Mouse (Mus musculus) stomach, embryonic 16.5 days (tissue): ENCODE results near the gene Med25. TPM values are rescaled to one million over a fixed set of nuclear protein-coding genes. Genes with fewer than 3 reads are reported as not detected.

Experiments used
- ATAC-seq: fragments of 200-750 bp; cut with Nextera tagmentation; 2 replicates; pipeline ENCODE4 v1.8.0; 2017; ENCODE audit warnings: moderate number of reproducible peaks, moderate TSS enrichment; ENCODE audit not compliant: insufficient read depth, low FRiP score
- H3K27ac ChIP-seq: fragments of 300-500 bp; sonication (generic); 2 replicates; pipeline ENCODE4 v1.5.1; 2014; ENCODE audit warnings: low read length
- H3K27me3 ChIP-seq: fragments of 300-500 bp; sonication (generic); 2 replicates; pipeline ENCODE4 v1.6.1; 2014; ENCODE audit warnings: low read length, control low read depth, mixed read lengths; ENCODE audit not compliant: control insufficient read depth, insufficient read depth
- H3K36me3 ChIP-seq: fragments of 300-500 bp; sonication (generic); 2 replicates; pipeline ENCODE4 v1.6.1; 2014; ENCODE audit warnings: low read length; ENCODE audit not compliant: control insufficient read depth, insufficient read depth
- H3K4me1 ChIP-seq: fragments of 300-500 bp; sonication (generic); 2 replicates; pipeline ENCODE4 v1.6.1; 2014; ENCODE audit warnings: low read length, control low read depth, mixed read lengths; ENCODE audit not compliant: control insufficient read depth, insufficient read depth
- H3K4me2 ChIP-seq: fragments of 300-500 bp; sonication (generic); 2 replicates; pipeline ENCODE4 v1.6.1; 2014; ENCODE audit warnings: low read depth, low read length, mixed read lengths
- H3K4me3 ChIP-seq: fragments of 300-500 bp; sonication (generic); replicated peaks from 2 replicates; pipeline ENCODE4 v1.5.1; 2014; ENCODE audit warnings: mild to moderate bottlenecking, low read length
- H3K9ac ChIP-seq: fragments of 300-500 bp; sonication (generic); 2 replicates; pipeline ENCODE4 v1.6.1; 2014; ENCODE audit warnings: low read length
- H3K9me3 ChIP-seq: fragments of 300-500 bp; sonication (generic); replicated peaks from 2 replicates; pipeline ENCODE4 v1.6.1; 2016; ENCODE audit warnings: low read length, control low read depth; ENCODE audit not compliant: control insufficient read depth
- WGBS: fragments of 180-500 bp; shearing (Covaris S2); extraction: QIAGEN DNeasy Blood & Tissue Kit; methylation state at CpG from one replicate; pipeline ENCODE4 v1.1.7; 2014; 5-methylcytosine and 5-hydroxymethylcytosine counted together
- polyA plus RNA-seq: library from polyadenylated mRNA; unstranded; fragments of >200 nt; fragmentation: Nextera tagmentation; extraction: Ambion mirVana; gene quantifications from 2 replicates; pipeline ENCODE4 v1.2.1, GENCODE M21; 2015

The Med25 gene
- 89.9 and 94.0 TPM in 2 replicates for polyA plus RNA-seq

GRCm38 (mm10) chr7:44892276-44892921, at the start of gene Med25:
Med25 (minus strand) TSS chr7:44892712.
- under 1% methylated on average over 56 of the region's 56 CpGs for WGBS
- H3K4me1 ChIP-seq, result peaks cover 37% of the 10 kb centered on the region
- no peaks in the 10 kb centered on the region for H3K27me3 ChIP-seq
- H3K27ac ChIP-seq, result peak within 1 kb of the TSS; percentile 98
- H3K9me3 ChIP-seq, result no peaks in the 10 kb centered on the region
- peak within 1 kb of the TSS; percentile 92 for H3K4me2 ChIP-seq
- peak within 1 kb of the TSS; percentile 94 for H3K9ac ChIP-seq
- H3K4me3 ChIP-seq, result peak within 1 kb of the TSS; percentile 92
- peak; percentile 79 for ATAC-seq
- no peaks in the 10 kb centered on the region for H3K36me3 ChIP-seq

GRCm38 (mm10) chr7:44938680-44939079, 46.2 kb upstream of the Med25 start:
- Histone ChIP-seq H3K4me2 (no peak overlapping the region), H3K27me3 (no peaks in the 10 kb centered on the region), H3K36me3 (no peaks in the 10 kb centered on the region), H3K27ac (no peak overlapping the region), H3K9me3 (no peaks in the 10 kb centered on the region), H3K9ac (no peak overlapping the region), H3K4me1 (no peaks in the 10 kb centered on the region), H3K4me3 (no peak overlapping the region)
- ATAC-seq, result no peak
- WGBS, result 87% methylated on average over 4 of the region's 4 CpGs

- ATAC-seq, result peak; percentile 99
- Histone ChIP-seq H3K27me3 (no peaks in the 10 kb centered on the region), H3K9me3 (no peaks in the 10 kb centered on the region), H3K4me1 (peaks cover 20% of the 10 kb centered on the region), H3K9ac (peak within 1 kb of the TSS; percentile 94), H3K36me3 (peaks cover 5% of the 10 kb centered on the region; the same call in 1 of the 2 replicates), H3K4me2 (peak within 1 kb of the TSS; percentile 87), H3K27ac (peak within 1 kb of the TSS; percentile 97), H3K4me3 (peak within 1 kb of the TSS; percentile 94)
- WGBS, result under 1% methylated on average over 84 of the region's 84 CpGs
Measured at GRCm38 (mm10) chr7:44929204-44930151, 37.0 kb upstream of the Med25 start, which contains the start of gene Ap2a1. Ap2a1 (minus strand) TSS chr7:44929496.

- Histone ChIP-seq H3K4me3 (peak overlapping the region; percentile 94), H3K36me3 (peaks cover 5% of the 10 kb centered on the region; the same call in 1 of the 2 replicates), H3K4me2 (peak overlapping the region; percentile 79), H3K9me3 (no peaks in the 10 kb centered on the region), H3K4me1 (peaks cover 20% of the 10 kb centered on the region), H3K27ac (peak overlapping the region; percentile 81; the same call in 1 of the 2 replicates), H3K27me3 (no peaks in the 10 kb centered on the region), H3K9ac (peak overlapping the region; percentile 94)
- WGBS, result 0% methylated on average over 1 of the region's 1 CpGs
- ATAC-seq, result no peak
Measured at GRCm38 (mm10) chr7:44928570-44928969, 36.1 kb upstream of the Med25 start.

GRCm38 (mm10) chr7:44925468-44925867, 33.0 kb upstream of the Med25 start:
- Histone ChIP-seq H3K4me2 (no peak overlapping the region), H3K36me3 (peaks cover 12% of the 10 kb centered on the region; the same call in 1 of the 2 replicates), H3K9me3 (no peaks in the 10 kb centered on the region), H3K27me3 (no peaks in the 10 kb centered on the region), H3K9ac (no peak overlapping the region), H3K4me3 (no peak overlapping the region), H3K4me1 (peaks cover 19% of the 10 kb centered on the region), H3K27ac (no peak overlapping the region)
- WGBS, result 66% methylated on average over 3 of the region's 3 CpGs
- ATAC-seq, result no peak

- no peaks in the 10 kb centered on the region for H3K9me3 ChIP-seq
- no peak overlapping the region for H3K4me2 ChIP-seq
- H3K9ac ChIP-seq, result no peak overlapping the region
- no peak overlapping the region for H3K4me3 ChIP-seq
- no peak overlapping the region for H3K27ac ChIP-seq
- H3K36me3 ChIP-seq, result peaks cover 12% of the 10 kb centered on the region; the same call in 1 of the 2 replicates
- no peaks in the 10 kb centered on the region for H3K27me3 ChIP-seq
- ATAC-seq, result no peak
- H3K4me1 ChIP-seq, result peaks cover 6% of the 10 kb centered on the region
Measured at GRCm38 (mm10) chr7:44922530-44922929, 30.0 kb upstream of the Med25 start.

GRCm38 (mm10) chr7:44919127-44919526, 26.6 kb upstream of the Med25 start:
- H3K9me3 ChIP-seq, result no peaks in the 10 kb centered on the region
- no peak for ATAC-seq
- H3K4me2 ChIP-seq, result no peak overlapping the region
- peaks cover 16% of the 10 kb centered on the region; the same call in 1 of the 2 replicates for H3K36me3 ChIP-seq
- WGBS, result 91% methylated on average over 5 of the region's 5 CpGs
- H3K4me1 ChIP-seq, result peaks cover 4% of the 10 kb centered on the region; the same call in 1 of the 2 replicates
- H3K27me3 ChIP-seq, result no peaks in the 10 kb centered on the region
- no peak overlapping the region for H3K9ac ChIP-seq
- H3K27ac ChIP-seq, result no peak overlapping the region
- H3K4me3 ChIP-seq, result no peak overlapping the region

- Histone ChIP-seq H3K27ac (0 out of 2 replicates have a peak overlapping the region, but pooled peaks have one; percentile 38), H3K4me2 (no peak overlapping the region), H3K36me3 (peaks cover 16% of the 10 kb centered on the region; the same call in 1 of the 2 replicates), H3K27me3 (no peaks in the 10 kb centered on the region), H3K9ac (peak overlapping the region; percentile 46), H3K4me3 (no peak overlapping the region), H3K4me1 (peaks cover 4% of the 10 kb centered on the region; the same call in 1 of the 2 replicates), H3K9me3 (no peaks in the 10 kb centered on the region)
- ATAC-seq, result no peak
- 61% methylated on average over 3 of the region's 3 CpGs for WGBS
Measured at GRCm38 (mm10) chr7:44918219-44918618, 25.7 kb upstream of the Med25 start.
